Mouse (Mus musculus) heart, adult 2 months (tissue): Measurements from ENCODE around the gene Ifrd2.
A peak's percentile ranks its signal among the peaks of the same experiment; 100 is the strongest.

Source experiments
- CTCF ChIP-seq: fragments of 200-600 bp; IDR thresholded peaks from 2 replicates; pipeline ENCODE4 v1.8.1; 2022; ENCODE audit warnings: antibody characterized with exemption, mild to moderate bottlenecking, moderate library complexity
- EP300 ChIP-seq: fragments of 200-500 bp; IDR thresholded peaks from 2 replicates; pipeline ENCODE4 v1.6.1; 2011; ENCODE audit warnings: low read depth, low read length, control low read depth; ENCODE audit not compliant: insufficient read depth
- POLR2A ChIP-seq: fragments of 200-500 bp; IDR thresholded peaks from 2 replicates; pipeline ENCODE4 v1.6.1; 2011; ENCODE audit warnings: mild to moderate bottlenecking, low read depth, low read length, control low read depth; ENCODE audit not compliant: insufficient read depth

DNA sequence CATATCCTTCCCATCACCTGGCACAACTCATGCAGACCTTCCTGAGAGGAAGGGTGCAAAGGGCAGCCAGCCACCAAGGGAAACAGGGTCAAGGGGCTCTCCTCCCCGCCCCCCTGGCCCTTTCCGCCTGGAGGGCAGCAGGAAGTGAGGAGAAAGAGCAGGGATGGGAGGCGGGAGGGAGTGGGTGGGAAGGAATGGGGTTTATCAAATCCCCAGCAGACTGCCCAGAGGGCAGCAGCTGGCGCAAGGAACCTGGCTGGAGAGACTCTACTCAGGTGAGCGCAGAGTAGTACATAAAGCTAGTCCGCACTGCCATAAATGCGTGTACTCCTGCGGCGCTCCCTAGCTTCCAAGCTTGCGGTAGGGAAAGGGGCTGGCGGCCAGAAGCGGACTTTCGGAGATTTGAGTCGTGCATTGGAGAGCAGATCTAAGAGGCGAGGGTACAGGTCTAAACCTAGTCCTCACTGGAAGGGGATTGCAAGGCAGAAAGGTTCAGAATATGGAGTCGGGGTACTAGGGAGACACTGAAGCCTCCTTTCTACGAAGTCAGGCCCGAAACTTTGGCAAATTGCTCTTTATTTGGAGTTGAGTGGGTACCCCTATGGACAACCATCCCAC, 19.6 kb upstream of the Ifrd2 start, which contains the start of gene Hyal2:
- TF ChIP-seq CTCF (no peak), POLR2A (no peak; the same call in 1 of the 2 replicates), EP300 (0 out of 2 replicates have a peak, but pooled peaks have one; percentile 12)
